Mouse (Mus musculus) telencephalon, adult 2 months (tissue): ENCODE measurements around the gene Klf3.

Source experiments
- DNase-seq: peaks from one replicate; pipeline ENCODE4 v3.0.0-alpha.2; 2011; ENCODE audit warnings: low read depth, low spot score

Gene Klf3

DNA sequence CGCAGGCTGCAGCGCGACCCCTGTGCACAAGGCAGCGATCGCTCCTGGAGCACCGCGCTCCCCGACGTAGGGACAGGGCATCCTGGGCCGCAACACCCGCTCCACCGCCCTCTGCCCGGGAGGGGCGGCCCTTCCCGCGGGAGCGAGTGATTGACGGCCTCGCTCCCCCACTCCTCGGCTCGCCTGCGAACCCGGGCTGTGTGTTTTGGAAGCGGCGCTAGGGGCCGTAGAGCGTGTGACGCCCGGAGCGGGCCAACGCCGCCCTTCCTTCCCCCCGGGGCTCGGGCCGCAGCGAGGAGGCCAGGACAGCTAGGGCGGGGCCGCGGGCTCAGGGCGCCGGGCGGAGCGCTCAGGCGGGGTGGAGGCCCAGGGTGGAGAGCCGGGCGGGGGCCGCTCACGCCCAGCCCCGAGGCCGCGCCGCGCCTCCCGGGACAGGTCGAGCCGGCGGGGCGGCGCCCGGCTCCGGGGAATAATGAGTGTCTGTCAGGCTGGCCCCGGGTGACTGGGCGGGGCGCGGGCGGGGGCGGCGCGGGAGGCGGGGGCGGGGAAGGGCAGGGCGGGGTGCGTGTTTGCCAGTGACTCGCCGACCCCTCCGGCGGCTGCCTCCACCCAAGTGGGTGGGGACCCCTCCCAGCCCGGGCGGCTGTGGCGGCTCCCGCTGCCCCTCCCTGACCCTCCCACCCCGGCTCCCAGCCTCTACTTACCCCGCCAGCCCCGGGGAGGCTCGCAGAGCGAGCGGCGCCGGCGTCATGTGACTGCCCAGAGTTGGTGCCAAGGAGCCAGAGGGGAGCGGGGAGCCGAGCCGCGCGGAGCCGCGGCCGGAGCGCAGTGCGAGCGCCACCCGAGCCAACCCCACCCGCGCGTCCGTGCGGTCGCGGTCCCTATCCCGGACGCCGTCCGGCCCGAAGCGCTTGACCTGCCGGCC is at the start of gene Klf3:
TSS of gene Klf3 (plus strand) at position 594 of the 925 bp plus-strand sequence.
- DNase-seq: peak; percentile 58

DNA sequence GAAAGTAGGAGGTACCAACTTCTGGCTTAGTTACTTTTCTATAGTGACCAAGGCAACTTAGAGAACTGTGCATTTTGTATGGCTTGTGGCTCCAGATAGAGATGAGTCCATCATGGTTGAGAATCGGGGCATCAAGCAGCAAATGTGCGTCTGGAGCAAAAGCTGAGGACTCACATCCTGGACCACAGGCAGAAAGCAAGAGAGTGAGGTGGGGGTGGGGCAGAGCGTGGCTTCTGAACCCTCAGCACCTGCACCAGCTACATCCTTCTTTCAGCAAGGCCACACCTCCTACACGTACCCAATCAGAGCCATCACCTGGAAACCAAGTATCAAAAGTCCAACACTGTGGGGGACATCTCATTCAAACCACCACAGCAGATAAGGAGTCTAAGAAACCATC is 40.9 kb upstream of the Klf3 start:
- no peak for DNase-seq

DNA sequence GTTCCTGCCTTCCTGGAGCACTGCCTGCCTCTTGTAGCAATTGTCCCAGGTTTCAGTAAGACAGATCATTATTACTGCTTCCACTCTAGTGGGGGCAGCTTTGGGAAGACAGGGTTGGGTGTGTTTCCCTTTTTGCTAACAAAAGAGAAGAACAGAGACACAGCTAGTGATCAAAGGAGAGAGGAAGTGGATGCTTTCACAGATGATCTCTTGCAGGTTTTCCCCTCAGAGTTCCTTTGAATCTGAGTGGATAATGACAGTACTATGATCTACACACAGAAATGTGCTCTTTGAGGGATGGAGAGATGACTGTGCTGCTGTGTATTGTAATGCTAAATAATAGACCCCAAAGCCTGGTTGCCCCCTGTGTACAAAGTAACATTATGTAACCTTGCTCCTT is 38.7 kb upstream of the Klf3 start:
- no peak for DNase-seq

DNA sequence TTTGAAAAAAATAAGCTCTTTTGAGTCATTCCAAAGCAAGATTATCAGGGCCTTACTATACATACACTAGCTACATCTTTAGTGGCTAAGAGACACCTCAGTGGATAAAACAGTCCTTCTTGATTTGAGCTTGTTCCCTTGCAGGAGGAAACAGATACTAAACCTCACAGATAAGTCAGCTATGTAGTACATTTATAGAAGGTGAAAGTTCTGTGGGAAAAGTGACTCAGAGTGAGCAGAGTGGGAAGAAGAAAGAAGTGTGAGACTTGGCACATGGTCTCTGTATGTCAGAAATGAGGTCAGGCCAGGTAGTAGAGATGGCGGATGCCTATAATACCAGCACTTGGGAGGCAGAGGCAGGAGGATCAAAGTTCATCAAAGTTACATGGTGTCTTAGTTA is 37.4 kb upstream of the Klf3 start:
- DNase-seq: no peak

DNA sequence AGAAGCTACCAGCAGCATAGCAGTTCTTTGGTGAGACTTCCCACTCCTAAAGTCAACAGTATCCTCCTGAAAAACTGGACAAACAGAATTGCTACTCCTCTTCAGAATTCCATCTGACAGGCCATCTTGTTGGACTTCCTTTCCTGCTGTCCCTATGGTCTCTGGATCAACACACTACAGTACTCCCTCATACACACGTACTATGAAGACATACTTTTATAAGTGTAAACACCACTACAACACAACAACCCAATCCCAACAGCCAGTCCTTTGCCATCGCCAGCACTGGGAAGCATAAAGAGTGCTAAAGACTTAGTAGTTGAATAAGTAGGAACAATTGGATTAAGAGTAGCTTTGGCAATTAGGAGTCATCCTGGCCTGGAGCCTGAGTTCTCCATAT is 36.6 kb upstream of the Klf3 start:
- DNase-seq: no peak

DNA sequence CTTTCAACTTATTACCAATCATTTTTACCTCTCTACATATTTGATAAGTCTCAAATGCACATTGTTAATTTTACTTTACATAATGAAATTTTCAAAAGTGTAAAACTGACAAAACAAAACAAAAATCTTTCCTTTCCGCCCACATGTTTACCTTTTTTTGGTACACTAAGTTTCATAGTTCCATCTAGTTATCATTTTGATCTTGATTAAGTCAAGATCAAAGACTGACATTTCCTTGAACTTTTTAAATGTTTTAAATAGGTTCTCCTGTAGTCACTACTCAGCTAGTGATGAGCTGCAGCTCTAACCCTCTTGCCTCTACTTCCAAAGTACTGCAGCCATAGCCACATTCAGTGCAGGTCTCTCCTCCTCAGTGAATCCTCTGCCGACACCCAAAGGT is 31.6 kb upstream of the Klf3 start:
- DNase-seq: no peak

DNA sequence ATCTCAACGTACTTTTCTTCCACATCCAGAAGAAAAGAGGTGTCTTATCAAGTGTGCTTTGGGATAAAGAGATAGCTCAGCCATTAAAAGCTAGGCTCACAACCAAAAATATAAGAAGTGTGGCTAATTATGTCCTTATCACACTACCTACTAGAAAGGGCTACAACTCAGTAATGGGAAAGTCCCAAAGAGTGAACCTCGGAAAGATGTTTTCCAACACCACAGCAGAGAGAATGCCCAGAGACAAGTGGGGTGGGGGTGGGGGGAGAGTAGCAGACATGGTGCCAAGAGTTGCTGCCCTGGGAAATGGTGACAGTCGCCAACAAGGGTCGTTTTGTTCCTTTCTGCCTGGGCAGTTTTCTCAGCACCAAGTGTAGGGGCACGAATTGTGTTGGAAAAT is 25.0 kb upstream of the Klf3 start:
- DNase-seq: no peak

DNA sequence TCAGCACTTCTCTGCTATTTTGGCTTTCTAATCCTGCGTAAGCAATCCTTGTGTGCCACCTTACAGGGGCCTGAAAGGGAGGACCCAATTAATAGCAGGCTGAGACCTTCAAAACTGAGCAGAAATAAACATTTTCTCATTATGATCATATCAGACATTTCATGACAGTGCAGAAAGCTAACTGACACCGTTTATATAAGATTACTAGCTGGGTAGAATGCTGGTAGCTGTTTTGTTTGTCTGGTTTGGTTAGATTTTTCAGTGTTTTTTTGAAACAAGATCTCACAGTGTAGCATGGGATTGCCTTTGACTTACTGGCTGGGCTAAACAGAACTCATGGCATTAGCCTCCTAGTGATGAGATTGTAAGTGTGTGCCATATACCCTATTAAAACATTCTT is 23.9 kb upstream of the Klf3 start:
- no peak for DNase-seq

DNA sequence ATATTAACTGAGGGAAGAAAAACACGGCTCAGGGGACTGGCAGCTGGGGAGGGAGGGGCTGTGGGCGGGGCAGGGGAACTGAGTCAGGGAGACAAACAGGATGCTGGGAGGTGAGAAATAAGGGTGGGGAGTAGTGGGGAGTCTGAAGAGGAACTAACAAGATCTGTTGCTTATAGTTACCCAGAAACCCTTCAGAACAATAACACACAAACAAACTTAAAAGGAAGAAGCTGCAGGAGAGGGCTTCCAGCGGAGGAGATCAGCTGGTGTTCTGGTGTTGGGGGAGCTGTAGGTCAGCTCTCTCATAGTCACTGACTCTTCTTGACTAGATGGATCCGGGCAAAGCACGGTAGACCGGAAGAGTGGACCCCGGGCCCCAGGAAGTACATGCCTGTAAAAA is 22.4 kb upstream of the Klf3 start:
- DNase-seq: no peak

DNA sequence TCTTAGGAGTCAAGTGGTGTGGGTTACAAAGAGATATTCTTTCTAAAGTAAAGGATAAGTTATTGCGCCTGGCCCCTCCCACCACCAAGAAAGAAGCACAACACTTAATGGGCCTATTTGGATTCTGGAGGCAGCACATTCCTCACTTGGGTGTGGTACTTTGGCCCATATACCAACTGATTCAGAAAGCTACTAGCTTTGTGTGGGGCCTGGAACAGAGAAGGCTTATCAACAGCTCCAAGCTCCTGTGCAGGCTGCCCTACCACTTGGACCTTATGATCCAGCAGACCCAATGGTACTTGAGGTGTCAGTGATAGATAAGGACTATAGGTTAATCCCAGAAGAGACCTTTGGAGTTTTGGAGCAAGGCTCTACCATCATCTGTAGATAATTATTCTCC is 15.0 kb upstream of the Klf3 start:
- no peak for DNase-seq

DNA sequence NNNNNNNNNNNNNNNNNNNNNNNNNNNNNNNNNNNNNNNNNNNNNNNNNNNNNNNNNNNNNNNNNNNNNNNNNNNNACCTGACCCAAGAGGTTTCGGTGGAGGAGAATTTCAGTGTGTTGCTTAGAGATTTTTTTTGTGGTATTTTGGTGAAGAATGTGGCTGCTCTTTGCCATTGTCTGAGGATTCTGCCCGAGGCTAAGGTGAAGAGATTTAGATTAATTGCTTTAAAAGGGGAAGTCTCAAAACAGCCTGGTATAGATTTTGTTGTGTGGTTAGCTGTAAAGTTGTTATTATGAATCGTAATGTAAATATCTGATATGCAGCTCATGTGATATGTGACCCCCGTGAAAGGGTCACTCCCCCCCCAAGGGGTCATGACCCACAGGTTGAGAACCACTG is 5.0 kb upstream of the Klf3 start:
- DNase-seq: no peak

DNA sequence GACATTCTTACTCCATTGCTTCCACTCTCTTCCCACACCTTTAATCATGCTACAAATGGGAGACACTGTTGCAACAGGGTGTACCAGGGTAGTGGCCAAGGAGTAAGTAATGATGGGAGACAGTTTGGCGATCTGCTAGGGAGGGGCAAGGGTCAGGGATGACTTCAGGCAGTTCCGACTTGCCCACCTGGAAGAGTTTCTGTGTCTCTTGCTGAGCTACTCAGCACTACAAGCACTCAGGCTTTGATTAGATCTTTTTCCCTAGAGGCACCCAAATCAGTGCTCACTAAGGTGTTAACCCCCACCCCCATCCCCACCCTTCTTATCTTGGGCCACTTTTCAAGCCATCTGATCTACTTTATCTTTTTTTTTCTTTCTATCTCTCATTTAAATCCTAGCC is 1.6 kb upstream of the Klf3 start:
- DNase-seq: no peak

DNA sequence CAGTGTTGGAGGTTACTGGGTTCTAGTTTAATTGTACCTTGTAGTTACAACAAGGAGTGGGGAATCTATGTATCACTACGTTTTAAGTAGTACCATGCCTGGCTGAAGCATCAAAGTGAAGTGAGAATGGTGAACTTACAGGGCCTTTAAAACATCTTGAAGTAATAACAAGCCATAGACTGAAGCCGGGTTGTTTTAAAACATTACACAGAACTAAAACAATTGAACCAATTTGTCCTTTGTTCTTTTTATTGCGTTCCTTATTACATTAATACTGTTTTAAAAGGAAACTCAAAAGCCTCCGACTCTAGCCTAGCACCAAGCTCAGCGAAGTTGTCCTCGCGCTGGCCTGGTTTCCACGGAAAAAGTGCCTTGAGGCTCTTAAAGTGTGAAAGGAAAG is 1.0 kb upstream of the Klf3 start:
- DNase-seq: no peak

DNA sequence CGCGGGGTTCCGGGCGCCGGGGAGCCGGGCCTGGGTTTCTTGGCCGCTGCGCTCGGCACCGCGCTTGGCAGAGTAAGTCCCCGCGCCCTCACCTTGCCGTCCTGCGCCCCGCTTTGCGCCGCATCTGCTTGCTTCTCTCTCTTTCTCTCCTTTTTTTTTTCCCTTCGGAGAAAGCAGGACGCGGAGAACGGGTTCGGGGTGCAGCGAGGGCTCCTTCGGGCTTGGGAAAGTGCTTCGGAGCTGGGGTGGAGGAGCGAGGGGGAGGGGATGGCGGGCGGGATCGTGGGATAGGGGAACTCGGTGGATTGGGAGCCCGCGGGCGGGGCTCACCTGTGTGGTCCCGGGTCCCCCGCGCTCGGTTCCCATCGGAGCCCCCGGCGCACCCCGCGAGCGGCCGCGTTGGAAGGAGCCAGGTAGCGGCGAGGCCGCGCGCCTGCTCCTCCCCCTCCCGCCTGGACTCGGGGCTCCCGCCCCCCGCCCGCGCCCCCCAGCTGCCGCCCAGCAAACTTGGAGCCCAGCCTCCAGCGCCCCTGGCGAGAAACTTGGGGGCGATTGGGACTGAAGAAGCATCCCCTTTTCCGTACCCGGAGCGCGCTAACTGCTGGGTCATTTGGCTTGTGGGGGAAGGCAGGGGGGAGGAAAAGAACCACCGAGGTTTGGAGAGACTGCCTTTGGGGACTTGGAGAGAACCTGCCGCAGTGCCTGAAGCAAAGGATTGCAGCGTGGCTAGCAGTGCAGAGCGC is 703 bp downstream of the Klf3 start:
- no peak for DNase-seq

DNA sequence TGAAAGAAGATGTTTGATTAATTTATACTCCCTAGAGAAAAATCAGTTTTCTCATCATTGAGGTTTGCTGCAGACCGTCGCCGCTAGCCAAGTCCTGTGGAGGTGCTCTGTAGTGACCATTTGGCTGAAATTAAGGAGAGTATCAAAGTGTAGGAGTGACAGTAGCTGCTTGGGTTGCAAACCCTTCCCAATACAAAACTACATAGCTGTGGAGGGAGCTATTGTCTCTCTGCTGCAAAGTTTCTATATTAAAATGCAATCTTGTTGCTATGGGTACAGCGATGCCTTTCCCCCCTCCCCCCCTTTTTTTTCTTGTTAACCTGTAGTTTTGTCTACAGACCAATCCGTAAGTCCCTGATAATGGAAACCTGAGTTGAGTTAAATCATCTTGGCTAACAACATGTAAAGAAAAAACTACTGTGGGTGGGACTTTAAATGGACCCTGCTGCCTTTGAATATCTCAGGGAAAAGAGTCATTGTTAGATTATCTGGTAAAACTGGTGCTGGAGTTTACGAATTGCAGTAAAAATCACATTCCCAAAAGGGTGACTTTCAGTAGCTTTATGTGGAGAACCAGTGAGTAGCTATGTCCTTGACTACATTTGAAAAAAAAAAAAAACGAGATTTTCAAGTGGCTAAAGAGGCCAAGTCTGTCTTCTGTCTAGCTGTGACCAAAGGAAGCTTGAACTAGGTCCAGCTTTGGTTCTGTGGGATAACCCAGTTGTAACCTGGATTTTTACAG is 2.1 kb downstream of the Klf3 start:
- DNase-seq: no peak

DNA sequence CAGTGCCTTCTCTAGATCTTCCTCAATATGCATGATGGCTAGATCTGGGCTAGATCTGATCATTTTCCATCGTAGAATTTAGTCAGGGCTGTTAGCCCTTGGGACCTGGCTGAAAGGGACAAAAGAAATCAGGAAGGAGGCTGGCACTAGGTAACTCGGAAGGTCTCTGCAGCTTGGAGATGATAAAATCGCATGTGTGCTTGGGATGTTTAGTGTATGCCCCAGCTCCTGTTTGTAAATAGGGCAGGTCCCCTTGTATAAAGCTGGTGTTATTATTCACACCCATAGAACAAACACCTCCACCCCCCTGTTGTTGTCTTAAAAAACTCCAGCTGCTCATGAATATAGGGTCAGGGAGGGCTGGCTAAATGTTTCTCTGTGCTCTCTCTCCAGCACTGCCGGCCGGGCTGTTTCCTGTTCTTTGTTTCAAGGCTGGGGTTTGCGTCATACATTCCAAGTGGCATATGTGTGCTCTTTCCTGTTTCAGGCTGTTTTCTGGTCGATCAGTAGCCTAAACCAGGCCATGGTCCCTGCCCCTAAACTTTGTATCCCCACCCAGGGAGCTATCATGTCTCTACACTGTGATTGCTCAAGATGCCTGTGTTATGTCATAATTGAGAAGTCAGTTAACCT is 2.8 kb downstream of the Klf3 start:
- DNase-seq: no peak

DNA sequence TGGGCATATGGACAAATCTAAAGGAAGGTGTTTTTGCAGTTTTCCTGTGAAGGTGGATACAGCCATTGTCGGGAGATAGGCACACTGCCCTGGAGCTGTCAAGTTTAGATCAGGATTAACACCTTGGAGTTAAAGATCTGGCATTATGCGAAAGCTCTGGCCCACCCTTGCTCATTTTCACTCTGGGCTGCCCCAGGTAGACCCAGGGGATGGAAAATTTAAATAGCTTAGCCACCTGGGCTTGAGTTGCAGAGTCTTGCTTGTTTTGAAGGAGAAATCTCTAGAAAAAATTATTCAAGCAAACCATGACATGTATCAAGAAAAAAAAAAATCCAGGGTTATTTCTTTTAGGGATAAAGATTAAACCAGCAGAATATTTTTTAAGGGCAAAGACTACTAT is 3.4 kb downstream of the Klf3 start:
- no peak for DNase-seq

DNA sequence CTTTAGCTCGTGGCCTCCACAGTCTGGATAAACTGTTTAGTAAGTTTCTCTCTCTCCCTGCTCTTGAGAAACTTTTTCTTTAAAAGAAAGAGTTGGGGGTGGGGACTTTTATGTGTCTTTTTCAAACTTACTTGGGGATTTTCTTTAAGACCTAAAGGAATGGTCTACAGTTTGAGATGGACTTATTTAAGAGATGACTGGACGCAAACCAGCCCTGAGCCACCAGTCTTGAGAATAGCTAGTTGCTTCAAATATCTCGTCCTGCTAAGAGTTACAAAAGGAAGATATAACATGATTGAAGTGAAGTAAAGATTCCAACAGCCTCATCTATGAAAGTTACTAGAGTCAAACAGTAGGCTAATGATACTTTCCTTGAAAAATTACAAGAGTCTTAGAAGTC is 4.0 kb downstream of the Klf3 start:
- no peak for DNase-seq

DNA sequence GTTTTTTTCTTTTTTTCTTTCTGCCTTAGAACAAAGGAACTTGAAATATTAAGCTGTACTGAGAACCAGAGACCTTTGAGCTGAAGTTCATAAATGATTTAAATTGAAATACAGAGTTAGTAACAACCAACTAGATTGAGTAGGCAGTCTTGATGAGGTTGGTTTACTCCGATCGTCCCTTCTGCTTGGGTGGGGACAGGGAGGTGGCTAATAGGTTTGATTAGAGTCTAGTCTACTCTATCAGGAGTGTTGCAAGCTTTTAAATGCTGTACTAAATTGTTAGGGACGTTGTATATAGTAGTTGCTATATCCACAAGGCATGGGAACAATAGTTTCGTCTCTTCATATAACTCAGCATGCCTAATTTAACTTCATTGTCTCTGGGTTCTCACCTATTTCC is 4.4 kb downstream of the Klf3 start:
- no peak for DNase-seq

DNA sequence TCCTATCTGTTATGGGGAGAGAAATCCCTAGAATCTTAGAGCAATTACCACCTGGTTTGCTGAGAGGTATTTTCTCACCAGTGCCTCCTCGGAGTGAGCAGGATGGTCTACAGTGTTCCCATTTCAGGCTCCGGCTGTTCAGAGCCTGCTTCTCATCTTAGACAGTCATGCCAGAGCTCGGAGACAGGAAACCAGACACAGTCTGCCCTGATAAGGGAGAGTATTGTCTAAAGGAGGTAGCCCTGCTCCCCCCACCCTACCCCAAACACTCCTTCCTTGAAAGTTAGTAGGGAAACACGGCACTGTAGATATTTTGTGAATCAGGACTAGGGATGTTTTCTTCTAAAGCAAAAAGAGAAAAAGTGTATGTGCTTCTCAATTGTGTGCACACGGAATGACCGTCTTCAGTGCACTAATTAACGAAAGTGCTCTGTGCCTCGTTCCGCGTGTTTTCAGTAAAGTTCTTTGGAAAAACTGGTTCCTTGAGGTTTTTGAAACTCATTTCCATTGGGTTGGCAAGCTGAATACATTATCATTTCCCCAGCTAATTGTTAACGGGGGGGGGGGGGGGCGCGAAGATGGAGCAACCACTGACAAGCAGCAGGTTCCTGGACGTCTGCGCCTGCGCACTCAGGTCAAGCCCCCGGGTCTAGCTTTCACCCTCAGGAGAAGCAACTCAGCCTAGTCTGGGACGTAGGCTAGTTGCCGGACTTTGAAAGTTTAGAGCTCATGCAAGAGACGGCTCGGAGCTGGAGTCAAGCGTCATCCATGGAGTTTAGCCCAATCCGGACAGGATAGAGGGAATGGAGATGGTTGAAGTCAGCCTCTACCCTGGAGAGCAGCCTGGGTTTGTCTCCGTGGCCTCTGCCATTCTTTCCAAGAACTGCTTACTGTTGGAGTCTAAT is 5.2 kb downstream of the Klf3 start:
- no peak for DNase-seq

DNA sequence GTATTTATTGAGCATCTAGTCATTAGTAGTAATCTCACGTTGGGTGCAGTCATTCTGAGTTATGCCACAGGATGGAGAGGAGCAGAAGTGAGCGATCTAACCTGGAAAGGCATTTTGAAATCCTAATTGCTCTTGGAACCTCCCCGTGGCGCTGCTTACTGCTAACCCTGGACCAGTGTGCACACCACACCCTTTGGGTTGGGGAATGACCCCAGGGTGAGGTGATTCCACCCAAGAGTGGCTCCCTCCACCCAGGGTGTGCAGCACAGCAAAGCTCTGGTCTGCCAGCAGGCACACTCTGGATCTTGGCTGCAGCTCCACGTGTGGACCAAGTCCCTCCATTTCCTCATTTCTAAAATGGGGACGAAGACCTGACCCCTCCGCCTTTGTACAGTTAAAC is 6.1 kb downstream of the Klf3 start:
- DNase-seq: no peak
